Mouse (Mus musculus) embryonic facial prominence, embryonic 13.5 days (tissue): ENCODE data around the gene Wwox. TPM values are rescaled to one million over a fixed set of nuclear protein-coding genes. Genes with fewer than 3 reads are reported as not detected.
A peak's percentile ranks its signal among the peaks of the same experiment; 100 is the strongest.

ENCODE experiments used
- ATAC-seq: fragments of 200-750 bp; cut with Nextera tagmentation; 2 replicates; pipeline ENCODE4 v1.8.0; 2017; ENCODE audit warnings: low read depth; ENCODE audit not compliant: insufficient number of reproducible peaks, insufficient read depth, low FRiP score, low TSS enrichment
- H3K27ac ChIP-seq: fragments of 300-500 bp; sonication (generic); 2 replicates; pipeline ENCODE4 v1.5.1; 2015; ENCODE audit warnings: moderate library complexity, mild to moderate bottlenecking, inconsistent platforms
- H3K27me3 ChIP-seq: fragments of 300-500 bp; sonication (generic); 2 replicates; pipeline ENCODE4 v1.6.1; 2015; ENCODE audit warnings: mild to moderate bottlenecking, inconsistent platforms
- H3K36me3 ChIP-seq: fragments of 300-500 bp; sonication (generic); 2 replicates; pipeline ENCODE4 v1.6.1; 2015; ENCODE audit warnings: mild to moderate bottlenecking, inconsistent platforms
- H3K4me1 ChIP-seq: fragments of 300-500 bp; sonication (generic); 2 replicates; pipeline ENCODE4 v1.6.1; 2015; ENCODE audit warnings: inconsistent platforms
- H3K4me2 ChIP-seq: fragments of 300-500 bp; sonication (generic); 2 replicates; pipeline ENCODE4 v1.6.1; 2015; ENCODE audit warnings: moderate library complexity, mild to moderate bottlenecking, inconsistent platforms
- H3K4me3 ChIP-seq: fragments of 300-500 bp; sonication (generic); 2 replicates; pipeline ENCODE4 v1.5.1; 2015; ENCODE audit warnings: mild to moderate bottlenecking, inconsistent platforms
- H3K9ac ChIP-seq: fragments of 300-500 bp; sonication (generic); 2 replicates; pipeline ENCODE4 v1.6.1; 2015; ENCODE audit warnings: mild to moderate bottlenecking, inconsistent platforms
- H3K9me3 ChIP-seq: fragments of 300-500 bp; sonication (generic); 2 replicates; pipeline ENCODE4 v1.6.1; 2016; ENCODE audit warnings: inconsistent platforms
- WGBS: fragments of 180-500 bp; shearing (Covaris S2); methylation state at CpG from one replicate; pipeline ENCODE4 v1.1.7; 2015; ENCODE audit warnings: mixed read lengths; 5-methylcytosine and 5-hydroxymethylcytosine counted together
- polyA plus RNA-seq: library from polyadenylated mRNA; unstranded; fragments of >200 nt; fragmentation: Nextera tagmentation; extraction: Ambion mirVana; gene quantifications from 2 replicates; pipeline ENCODE4 v1.2.1, GENCODE M21; 2015

Gene Wwox
- polyA plus RNA-seq, 1 experiment from 2014 or later, result 11.5 TPM

GRCm38 (mm10) chr8:114603561-114603960, 164.1 kb downstream of the Wwox start:
- Histone ChIP-seq H3K4me1 (peaks cover 20% of the 10 kb centered on the region), H3K4me3 (no peak overlapping the region)
- no peak for ATAC-seq

GRCm38 (mm10) chr8:114604315-114604714, 164.9 kb downstream of the Wwox start:
- H3K4me3 ChIP-seq, result no peak overlapping the region

More at GRCm38 (mm10) chr8:114603561-114603960, 164.1 kb downstream of the Wwox start:
- Histone ChIP-seq H3K36me3 (no peaks in the 10 kb centered on the region), H3K4me2 (no peak overlapping the region), H3K27me3 (peaks cover 9% of the 10 kb centered on the region), H3K9ac (no peak overlapping the region), H3K27ac (no peak overlapping the region), H3K9me3 (no peaks in the 10 kb centered on the region)
- WGBS, result 38% methylated on average over 6 of the region's 6 CpGs

DNA sequence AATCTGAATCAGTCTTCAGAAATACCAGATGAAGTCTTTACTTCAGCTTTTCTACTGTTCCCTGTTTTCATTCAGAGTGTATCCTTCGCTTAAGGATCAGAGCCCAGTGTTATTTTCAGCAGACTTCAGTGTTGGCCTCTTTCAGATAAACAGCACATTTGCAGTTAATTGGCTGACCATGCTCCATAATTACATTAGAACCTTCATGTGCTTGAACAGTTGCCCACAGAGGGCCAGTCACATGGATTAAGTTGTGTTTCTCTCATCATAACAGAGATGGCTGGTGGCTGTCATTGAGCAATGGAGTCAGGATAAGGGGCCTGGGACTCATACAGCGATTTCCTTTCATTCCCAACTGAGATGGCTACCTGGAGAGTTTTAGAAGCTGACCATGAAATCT, 166.2 kb downstream of the Wwox start:
- Histone ChIP-seq H3K4me3 (no peak overlapping the region), H3K9ac (no peak overlapping the region), H3K4me1 (peaks cover 10% of the 10 kb centered on the region), H3K4me2 (no peak overlapping the region), H3K9me3 (no peaks in the 10 kb centered on the region), H3K27ac (no peak overlapping the region), H3K27me3 (peaks cover 9% of the 10 kb centered on the region), H3K36me3 (no peaks in the 10 kb centered on the region)
- no peak for ATAC-seq
- WGBS, result 72% methylated on average over 2 of the region's 2 CpGs

More at GRCm38 (mm10) chr8:114604315-114604714, 164.9 kb downstream of the Wwox start:
- Histone ChIP-seq H3K9ac (no peak overlapping the region), H3K36me3 (no peaks in the 10 kb centered on the region), H3K4me1 (peaks cover 14% of the 10 kb centered on the region), H3K4me2 (no peak overlapping the region), H3K9me3 (no peaks in the 10 kb centered on the region), H3K27ac (no peak overlapping the region), H3K27me3 (peaks cover 9% of the 10 kb centered on the region)
- 46% methylated on average over 16 of the region's 16 CpGs for WGBS
- ATAC-seq, result no peak

DNA sequence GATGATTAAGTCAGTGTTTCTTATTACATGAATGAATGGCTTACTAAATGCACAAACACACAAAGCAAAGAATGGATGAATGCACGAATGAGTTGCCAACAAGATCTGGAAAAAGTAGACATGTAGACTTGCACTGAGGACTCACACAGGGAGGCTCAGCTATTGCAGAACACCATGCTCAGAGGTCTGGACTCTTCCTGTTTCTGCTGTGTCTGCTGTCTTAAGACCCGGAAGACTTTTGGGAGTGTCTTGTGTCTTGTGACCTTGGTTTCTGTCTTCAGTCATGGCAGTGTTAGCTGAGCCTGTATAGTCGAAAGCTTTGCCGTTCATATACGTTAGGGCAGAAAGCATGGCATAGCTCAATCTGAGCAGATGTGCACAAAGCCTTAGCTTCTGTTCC, 169.9 kb downstream of the Wwox start:
- no peak for ATAC-seq
- Histone ChIP-seq H3K4me2 (no peak overlapping the region), H3K36me3 (no peaks in the 10 kb centered on the region), H3K9ac (no peak overlapping the region), H3K9me3 (no peaks in the 10 kb centered on the region), H3K4me1 (peaks cover 7% of the 10 kb centered on the region), H3K4me3 (no peak overlapping the region), H3K27ac (no peak overlapping the region), H3K27me3 (peaks cover 17% of the 10 kb centered on the region; the same call in 1 of the 2 replicates)
- 94% methylated on average over 5 of the region's 5 CpGs for WGBS

- H3K4me3 ChIP-seq, result no peak overlapping the region
- 54% methylated on average over 7 of the region's 7 CpGs for WGBS
Measured at GRCm38 (mm10) chr8:114611075-114611474, 171.6 kb downstream of the Wwox start.

DNA sequence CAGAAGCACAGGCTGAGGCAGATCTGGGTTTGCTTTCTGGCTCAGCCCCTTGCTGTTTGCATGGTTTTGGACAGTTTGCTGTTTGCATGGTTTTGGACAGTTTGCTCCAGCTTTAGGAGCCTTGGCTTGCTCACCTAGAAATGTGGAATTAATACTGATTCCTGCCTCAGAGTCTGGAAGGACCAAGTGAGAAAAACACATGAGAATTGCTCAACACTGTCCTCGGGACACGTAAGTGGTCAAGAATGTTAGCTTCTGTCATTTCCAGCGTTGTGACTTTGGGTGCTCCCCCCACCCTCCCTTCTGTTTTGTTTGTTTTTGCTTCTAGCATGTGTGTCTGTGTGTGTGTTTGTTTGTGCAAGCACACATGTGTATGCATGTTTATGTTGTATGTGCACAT, 172.6 kb downstream of the Wwox start:
- no peak overlapping the region for H3K4me2 ChIP-seq
- ATAC-seq, result no peak

More at GRCm38 (mm10) chr8:114611075-114611474, 171.6 kb downstream of the Wwox start:
- Histone ChIP-seq H3K27ac (no peak overlapping the region), H3K36me3 (no peaks in the 10 kb centered on the region), H3K9ac (no peak overlapping the region), H3K4me1 (peaks cover 13% of the 10 kb centered on the region; the same call in 1 of the 2 replicates), H3K27me3 (peaks cover 15% of the 10 kb centered on the region; the same call in 1 of the 2 replicates), H3K9me3 (no peaks in the 10 kb centered on the region), H3K4me2 (no peak overlapping the region)
- no peak for ATAC-seq

GRCm38 (mm10) chr8:114615413-114615812, 176.0 kb downstream of the Wwox start:
- WGBS, result 24% methylated on average over 4 of the region's 4 CpGs
- H3K4me1 ChIP-seq, result peaks cover 19% of the 10 kb centered on the region
- 0 out of 2 replicates have a peak, but pooled peaks cover 2% of the 10 kb centered on the region for H3K9me3 ChIP-seq
- H3K4me3 ChIP-seq, result no peak overlapping the region
- no peak for ATAC-seq
- peaks cover 21% of the 10 kb centered on the region for H3K27me3 ChIP-seq
- no peak overlapping the region for H3K4me2 ChIP-seq
- H3K27ac ChIP-seq, result peak overlapping the region; percentile 24; the same call in 1 of the 2 replicates
- H3K36me3 ChIP-seq, result no peaks in the 10 kb centered on the region
- H3K9ac ChIP-seq, result no peak overlapping the region

More for the DNA sequence above, 172.6 kb downstream of the Wwox start:
- Histone ChIP-seq H3K9ac (no peak overlapping the region), H3K36me3 (no peaks in the 10 kb centered on the region), H3K27me3 (peaks cover 15% of the 10 kb centered on the region; the same call in 1 of the 2 replicates), H3K9me3 (no peaks in the 10 kb centered on the region), H3K27ac (no peak overlapping the region), H3K4me3 (no peak overlapping the region), H3K4me1 (peaks cover 16% of the 10 kb centered on the region; the same call in 1 of the 2 replicates)
- WGBS, result 88% methylated on average over 3 of the region's 3 CpGs

DNA sequence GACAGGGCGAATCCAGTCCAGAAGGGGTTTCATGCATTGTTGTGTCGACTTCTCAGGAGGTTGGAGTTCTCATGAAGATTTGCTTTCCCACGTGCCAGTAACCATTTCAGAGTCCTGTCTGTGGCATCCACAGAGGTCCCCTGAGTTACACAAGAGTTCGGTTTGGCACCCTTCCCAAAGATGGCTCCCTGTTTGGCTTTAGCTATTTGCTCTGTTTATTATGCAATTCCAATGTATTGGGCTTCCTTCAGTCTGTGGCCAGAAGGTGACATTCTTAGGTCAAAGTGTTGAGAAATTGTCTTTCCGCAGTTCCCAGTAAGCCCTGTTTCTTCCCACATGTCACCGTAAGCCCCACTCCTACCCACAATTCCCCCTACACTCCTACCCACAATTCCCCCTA, 176.5 kb downstream of the Wwox start:
- Histone ChIP-seq H3K9ac (no peak overlapping the region), H3K4me3 (no peak overlapping the region), H3K27me3 (peaks cover 23% of the 10 kb centered on the region), H3K4me2 (no peak overlapping the region), H3K4me1 (peaks cover 19% of the 10 kb centered on the region), H3K36me3 (no peaks in the 10 kb centered on the region), H3K27ac (peak overlapping the region; percentile 24; the same call in 1 of the 2 replicates), H3K9me3 (0 out of 2 replicates have a peak, but pooled peaks cover 2% of the 10 kb centered on the region)
- WGBS, result 60% methylated on average over 6 of the region's 6 CpGs
- ATAC-seq, result no peak

- Histone ChIP-seq H3K9me3 (0 out of 2 replicates have a peak, but pooled peaks cover 2% of the 10 kb centered on the region), H3K4me1 (peaks cover 15% of the 10 kb centered on the region), H3K9ac (no peak overlapping the region), H3K4me2 (no peak overlapping the region), H3K27me3 (peaks cover 25% of the 10 kb centered on the region; the same call in 1 of the 2 replicates), H3K27ac (no peak overlapping the region), H3K4me3 (no peak overlapping the region), H3K36me3 (no peaks in the 10 kb centered on the region)
- WGBS, result 56% methylated on average over 9 of the region's 9 CpGs
- ATAC-seq, result no peak
Measured at GRCm38 (mm10) chr8:114618908-114619508, 179.6 kb downstream of the Wwox start.

GRCm38 (mm10) chr8:114625402-114625801, 185.9 kb downstream of the Wwox start:
- no peak overlapping the region for H3K9ac ChIP-seq
- peaks cover 34% of the 10 kb centered on the region for H3K27me3 ChIP-seq
- no peak for ATAC-seq
- no peak overlapping the region for H3K4me3 ChIP-seq
- no peak overlapping the region for H3K4me2 ChIP-seq
- no peaks in the 10 kb centered on the region for H3K36me3 ChIP-seq
- peak overlapping the region; percentile 57 for H3K27ac ChIP-seq
- H3K9me3 ChIP-seq, result no peaks in the 10 kb centered on the region
- H3K4me1 ChIP-seq, result peaks cover 29% of the 10 kb centered on the region
- 86% methylated on average over 6 of the region's 6 CpGs for WGBS

DNA sequence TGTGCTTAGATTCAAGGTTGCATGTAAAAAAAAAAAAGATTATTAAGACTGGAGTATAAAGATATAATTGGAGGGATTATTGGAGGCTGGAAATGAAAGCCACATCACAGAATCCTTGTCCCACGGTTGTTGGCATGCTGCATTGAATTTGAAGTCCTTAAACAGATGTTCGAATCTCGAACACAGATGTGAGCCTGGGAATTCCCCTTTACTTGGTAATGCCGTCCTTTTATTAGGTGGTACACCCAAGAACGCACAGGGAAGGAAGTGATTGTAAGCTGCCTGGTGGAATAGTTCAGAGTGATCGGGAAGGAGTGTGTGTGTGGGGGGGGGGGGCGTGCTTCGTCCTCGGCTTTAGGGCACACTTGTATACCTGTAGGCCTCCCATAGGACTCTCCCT, 187.4 kb downstream of the Wwox start:
- H3K9ac ChIP-seq, result no peak overlapping the region
- H3K27ac ChIP-seq, result no peak overlapping the region
- peaks cover 29% of the 10 kb centered on the region for H3K27me3 ChIP-seq
- peaks cover 29% of the 10 kb centered on the region for H3K4me1 ChIP-seq
- no peaks in the 10 kb centered on the region for H3K9me3 ChIP-seq
- no peak overlapping the region for H3K4me2 ChIP-seq
- H3K36me3 ChIP-seq, result no peaks in the 10 kb centered on the region
- ATAC-seq, result no peak
- 26% methylated on average over 9 of the region's 9 CpGs for WGBS
- no peak overlapping the region for H3K4me3 ChIP-seq

DNA sequence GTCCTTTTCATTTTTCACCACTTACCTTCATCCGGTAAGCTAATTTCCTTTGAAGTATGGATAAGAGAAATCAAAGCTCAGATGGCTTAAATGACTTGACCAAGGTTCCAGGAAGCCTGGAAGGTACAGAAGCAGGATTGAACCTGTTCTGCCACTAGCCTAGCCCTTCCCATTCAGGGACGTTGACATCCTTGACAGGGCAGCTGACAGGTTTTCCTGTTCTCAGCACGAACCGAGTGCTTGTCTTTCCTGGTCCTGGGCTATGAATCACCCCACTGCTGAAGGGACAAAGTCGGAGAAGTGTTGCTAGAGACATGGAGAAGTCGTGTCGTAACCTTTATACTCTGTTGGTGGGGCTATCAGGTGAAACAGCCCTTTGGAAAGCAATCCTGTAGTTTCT, 190.3 kb downstream of the Wwox start:
- Histone ChIP-seq H3K36me3 (no peaks in the 10 kb centered on the region), H3K9me3 (no peaks in the 10 kb centered on the region), H3K9ac (no peak overlapping the region), H3K4me2 (no peak overlapping the region), H3K4me1 (peaks cover 35% of the 10 kb centered on the region), H3K27ac (no peak overlapping the region), H3K4me3 (no peak overlapping the region), H3K27me3 (peaks cover 31% of the 10 kb centered on the region)
- ATAC-seq, result no peak
- 68% methylated on average over 7 of the region's 7 CpGs for WGBS
